Mouse (Mus musculus) CH12.LX (cell line): Measurements from ENCODE around the gene Naaladl1.

Experiments
- CTCF ChIP-seq, 2 experiments: IDR thresholded peaks in 1 of 2; conservative IDR thresholded peaks in 1 of 2; 2 replicates each; pipeline ENCODE4 v1.5.1; 2011 to 2012; ENCODE audit warnings: low read depth in 2 of 2, low read length in 2 of 2, improper control_type of control experiment in 1 of 2, inconsistent platforms in 1 of 2, mild to moderate bottlenecking in 1 of 2, moderate library complexity in 1 of 2
- E2F4 ChIP-seq: IDR thresholded peaks from 2 replicates; pipeline ENCODE4 v1.6.1; 2011; ENCODE audit warnings: low read depth, low read length, improper control_type of control experiment; ENCODE audit not compliant: insufficient replicate concordance
- ELF1 ChIP-seq: IDR thresholded peaks from 2 replicates; pipeline ENCODE4 v1.6.1; 2014; ENCODE audit warnings: low read depth, mild to moderate bottlenecking, inconsistent platforms, low read length, improper control_type of control experiment
- JUN ChIP-seq: IDR thresholded peaks from 2 replicates; pipeline ENCODE4 v1.6.1; 2011; ENCODE audit warnings: low read depth, mild to moderate bottlenecking, low read length, improper control_type of control experiment, moderate library complexity; ENCODE audit not compliant: insufficient read depth
- MAX ChIP-seq: IDR thresholded peaks from 2 replicates; pipeline ENCODE4 v1.6.1; 2011; ENCODE audit warnings: low read length, improper control_type of control experiment
- MEF2A ChIP-seq: IDR thresholded peaks from 2 replicates; pipeline ENCODE4 v1.6.1; 2014; ENCODE audit warnings: low read depth, mild to moderate bottlenecking, inconsistent platforms, low read length, improper control_type of control experiment, borderline replicate concordance
- POLR2A ChIP-seq: IDR thresholded peaks from 2 replicates; pipeline ENCODE4 v1.6.1; 2011; ENCODE audit warnings: low read depth, mild to moderate bottlenecking, improper control_type of control experiment, low read length
- RCOR1 ChIP-seq: conservative IDR thresholded peaks from 2 replicates; pipeline ENCODE4 v1.6.1; 2012; ENCODE audit warnings: low read depth, mild to moderate bottlenecking, inconsistent platforms, low read length, improper control_type of control experiment
- UBTF ChIP-seq: IDR thresholded peaks from 2 replicates; pipeline ENCODE4 v1.6.1; 2012; ENCODE audit warnings: low read depth, mild to moderate bottlenecking, inconsistent platforms, low read length, improper control_type of control experiment, moderate library complexity
- USF1 ChIP-seq: IDR thresholded peaks from 2 replicates; pipeline ENCODE4 v1.6.1; 2014; ENCODE audit warnings: low read depth, mild to moderate bottlenecking, inconsistent platforms, low read length, improper control_type of control experiment
- ZC3H11A ChIP-seq: IDR thresholded peaks from 2 replicates; pipeline ENCODE4 v1.6.1; 2012; ENCODE audit warnings: low read depth, mild to moderate bottlenecking, inconsistent platforms, low read length, improper control_type of control experiment

DNA sequence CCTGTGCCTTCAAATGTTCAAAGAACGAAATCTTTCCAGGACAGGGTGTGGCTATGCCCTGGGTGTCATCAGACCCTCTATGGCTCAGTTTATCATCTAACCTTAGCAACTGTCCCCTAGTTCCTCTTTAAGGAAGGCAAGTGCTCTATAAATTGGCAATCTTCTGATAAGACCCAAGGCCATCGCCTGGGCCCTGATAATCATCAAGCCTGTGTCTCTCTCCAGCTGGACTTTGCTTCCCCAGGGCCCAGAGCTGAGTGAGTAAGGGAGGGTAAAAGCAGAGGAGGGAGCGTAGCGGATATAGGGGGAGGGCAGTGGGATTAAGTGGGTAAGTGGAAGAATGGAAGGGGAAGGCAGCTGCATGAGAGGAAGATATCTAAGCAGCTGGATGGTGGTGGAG lies 1.1 kb upstream of the Naaladl1 start:
- TF ChIP-seq ELF1 (no peak), MEF2A (no peak), CTCF (conservative IDR thresholded peaks at IDR 0.05 in 1 of 2, IDR thresholded peaks at IDR 0.05 in 1 of 2; ENCODE audit: low read depth in 2 of 2, low read length in 2 of 2) (no peak), USF1 (no peak), UBTF (no peak), E2F4 (no peak), RCOR1 (no peak), ZC3H11A (no peak), POLR2A (no peak), MAX (no peak), JUN (no peak)
